Mouse (Mus musculus) lung, embryonic 16.5 days (tissue): Measurements from ENCODE around the gene Crebl2. TPM values are rescaled to one million over a fixed set of nuclear protein-coding genes. Genes with fewer than 3 reads are reported as not detected.

Experiments
- ATAC-seq: fragments of 200-750 bp; cut with Nextera tagmentation; 2 replicates; pipeline ENCODE4 v1.8.0; 2017; ENCODE audit warnings: low read depth, mild to moderate bottlenecking, moderate library complexity
- H3K27ac ChIP-seq: fragments of 300-500 bp; sonication (generic); 2 replicates; pipeline ENCODE4 v1.5.1; 2014; ENCODE audit warnings: mild to moderate bottlenecking, control low read depth, low read length
- H3K27me3 ChIP-seq: fragments of 300-500 bp; sonication (generic); 2 replicates; pipeline ENCODE4 v1.6.1; 2014; ENCODE audit warnings: low read depth, low read length, mixed read lengths; ENCODE audit not compliant: control insufficient read depth, insufficient read depth
- H3K36me3 ChIP-seq: fragments of 300-500 bp; sonication (generic); 2 replicates; pipeline ENCODE4 v1.6.1; 2014; ENCODE audit warnings: low read length; ENCODE audit not compliant: control insufficient read depth, insufficient read depth
- H3K4me1 ChIP-seq: fragments of 300-500 bp; sonication (generic); replicated peaks from 2 replicates; pipeline ENCODE4 v1.6.1; 2014; ENCODE audit warnings: low read length, mixed read lengths; ENCODE audit not compliant: control insufficient read depth, insufficient read depth
- H3K4me2 ChIP-seq: fragments of 300-500 bp; sonication (generic); 2 replicates; pipeline ENCODE4 v1.6.1; 2014; ENCODE audit warnings: low read depth, low read length, control low read depth
- H3K4me3 ChIP-seq: fragments of 300-500 bp; sonication (generic); 2 replicates; pipeline ENCODE4 v1.5.1; 2014; ENCODE audit warnings: mild to moderate bottlenecking, low read length, control low read depth
- H3K9ac ChIP-seq: fragments of 300-500 bp; sonication (generic); 2 replicates; pipeline ENCODE4 v1.6.1; 2014; ENCODE audit warnings: low read length, control low read depth
- H3K9me3 ChIP-seq: fragments of 300-500 bp; sonication (generic); 2 replicates; pipeline ENCODE4 v1.6.1; 2016; ENCODE audit warnings: low read length; ENCODE audit not compliant: control insufficient read depth
- WGBS: fragments of 180-500 bp; shearing (Covaris S2); extraction: QIAGEN DNeasy Blood & Tissue Kit; methylation state at CpG from one replicate; pipeline ENCODE4 v1.1.7; 2014; 5-methylcytosine and 5-hydroxymethylcytosine counted together
- polyA plus RNA-seq: library from polyadenylated mRNA; unstranded; fragments of >200 nt; fragmentation: Nextera tagmentation; extraction: Ambion mirVana; gene quantifications from 2 replicates; pipeline ENCODE4 v1.2.1, GENCODE M21; 2015

The Crebl2 gene
- polyA plus RNA-seq, 1 experiment from 2014 or later, result 3.0 TPM

DNA sequence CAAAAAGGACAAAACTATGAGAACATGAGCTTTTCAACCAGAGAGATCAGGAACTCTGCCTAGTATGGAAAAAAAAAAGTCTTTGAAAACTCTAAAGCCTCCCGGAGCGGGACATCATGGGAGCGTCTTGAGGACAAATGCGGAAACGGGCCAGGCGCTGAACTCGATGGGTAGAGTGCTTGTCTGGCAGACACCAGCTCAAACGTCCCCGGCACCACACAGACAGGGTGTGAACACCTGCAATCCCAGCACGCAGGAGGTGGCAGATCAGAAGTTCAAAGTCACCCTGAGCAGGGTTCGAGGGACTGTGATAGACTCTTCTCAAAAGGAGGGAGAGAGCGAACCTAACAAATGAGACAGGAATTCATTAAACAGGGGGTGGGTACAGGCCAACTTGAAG, 31.4 kb downstream of the Crebl2 start:
- Histone ChIP-seq H3K9ac (no peak overlapping the region), H3K27ac (no peak overlapping the region), H3K36me3 (no peaks in the 10 kb centered on the region), H3K27me3 (no peaks in the 10 kb centered on the region), H3K4me3 (no peak overlapping the region), H3K4me2 (no peak overlapping the region), H3K4me1 (peaks cover 16% of the 10 kb centered on the region), H3K9me3 (no peaks in the 10 kb centered on the region)
- WGBS, result 83% methylated on average over 12 of the region's 12 CpGs
- ATAC-seq, result no peak

- Histone ChIP-seq H3K27me3 (no peaks in the 10 kb centered on the region), H3K36me3 (no peaks in the 10 kb centered on the region), H3K27ac (no peak overlapping the region), H3K9me3 (no peaks in the 10 kb centered on the region), H3K4me1 (peaks cover 16% of the 10 kb centered on the region), H3K4me3 (peak overlapping the region; percentile 33), H3K4me2 (peak overlapping the region; percentile 53), H3K9ac (peak overlapping the region; percentile 17; the same call in 1 of the 2 replicates)
- 16% methylated on average over 13 of the region's 13 CpGs for WGBS
- peak; percentile 60 for ATAC-seq
Measured at GRCm38 (mm10) chr6:134862671-134863104, 32.7 kb downstream of the Crebl2 start.

GRCm38 (mm10) chr6:134863146-134863545, 33.2 kb downstream of the Crebl2 start:
- Histone ChIP-seq H3K4me1 (peaks cover 16% of the 10 kb centered on the region), H3K36me3 (no peaks in the 10 kb centered on the region), H3K9ac (no peak overlapping the region), H3K4me3 (peak overlapping the region; percentile 33), H3K4me2 (peak overlapping the region; percentile 53), H3K27me3 (no peaks in the 10 kb centered on the region), H3K27ac (no peak overlapping the region), H3K9me3 (no peaks in the 10 kb centered on the region)
- WGBS, result under 1% methylated on average over 19 of the region's 19 CpGs
- peak; percentile 79 for ATAC-seq

GRCm38 (mm10) chr6:134866113-134866512, 36.2 kb downstream of the Crebl2 start:
- Histone ChIP-seq H3K27ac (no peak overlapping the region), H3K4me1 (peaks cover 7% of the 10 kb centered on the region), H3K36me3 (peaks cover 10% of the 10 kb centered on the region), H3K4me2 (no peak overlapping the region), H3K4me3 (no peak overlapping the region), H3K9ac (no peak overlapping the region), H3K27me3 (no peaks in the 10 kb centered on the region), H3K9me3 (no peaks in the 10 kb centered on the region)
- WGBS, result 90% methylated on average over 7 of the region's 7 CpGs
- ATAC-seq, result no peak

DNA sequence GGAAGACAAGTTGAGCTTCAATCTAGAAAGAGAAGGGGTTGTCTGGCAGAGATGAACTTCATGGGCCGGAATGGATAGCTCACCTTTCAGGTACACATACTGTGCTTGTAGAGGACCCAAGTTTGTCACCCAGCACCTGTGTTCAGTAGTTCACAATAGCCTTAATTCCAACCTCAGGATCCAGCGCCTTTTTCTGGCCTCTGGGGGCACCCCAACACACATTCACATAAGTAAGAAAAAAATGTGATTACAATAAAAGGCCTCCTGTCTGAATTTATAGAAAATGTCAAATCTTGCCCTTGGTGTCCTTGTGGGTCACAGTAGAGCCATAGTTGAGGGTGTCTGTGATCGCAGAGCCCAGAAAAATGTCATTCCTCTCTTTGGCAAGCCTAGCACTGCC, 37.4 kb downstream of the Crebl2 start:
- Histone ChIP-seq H3K36me3 (peaks cover 10% of the 10 kb centered on the region), H3K4me1 (peaks cover 6% of the 10 kb centered on the region), H3K9ac (no peak overlapping the region), H3K27ac (no peak overlapping the region), H3K27me3 (no peaks in the 10 kb centered on the region), H3K4me3 (no peak overlapping the region), H3K9me3 (no peaks in the 10 kb centered on the region), H3K4me2 (no peak overlapping the region)
- WGBS, result 89% methylated on average over 3 of the region's 3 CpGs
- no peak for ATAC-seq

GRCm38 (mm10) chr6:134870209-134870742, 40.3 kb downstream of the Crebl2 start:
- Histone ChIP-seq H3K4me1 (no peaks in the 10 kb centered on the region), H3K36me3 (peaks cover 10% of the 10 kb centered on the region), H3K4me3 (no peak overlapping the region), H3K9ac (no peak overlapping the region), H3K27me3 (no peaks in the 10 kb centered on the region), H3K4me2 (no peak overlapping the region), H3K27ac (no peak overlapping the region), H3K9me3 (no peaks in the 10 kb centered on the region)
- WGBS, result 85% methylated on average over 12 of the region's 12 CpGs
- no peak for ATAC-seq

DNA sequence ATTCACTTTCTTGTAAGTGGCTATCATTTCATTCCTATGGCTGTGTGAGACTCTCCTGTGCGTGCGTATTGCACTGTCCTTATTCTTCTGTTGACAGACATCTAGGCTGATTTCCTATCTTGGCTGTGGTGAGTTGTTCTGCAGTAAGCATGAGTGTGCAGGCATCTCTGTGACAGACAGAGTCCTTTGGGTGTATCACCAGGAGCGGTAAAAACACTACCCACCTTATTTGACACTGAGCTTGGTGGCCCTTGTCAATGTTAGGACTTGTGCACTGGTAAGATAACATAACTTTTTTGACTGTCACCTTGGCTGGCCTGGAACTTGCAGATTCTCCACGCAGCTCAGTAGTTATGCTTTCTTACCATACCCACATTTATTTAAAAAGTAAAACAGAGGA, 40.9 kb downstream of the Crebl2 start:
- Histone ChIP-seq H3K27ac (no peak overlapping the region), H3K4me1 (no peaks in the 10 kb centered on the region), H3K9me3 (no peaks in the 10 kb centered on the region), H3K4me3 (no peak overlapping the region), H3K27me3 (no peaks in the 10 kb centered on the region), H3K4me2 (no peak overlapping the region), H3K9ac (no peak overlapping the region), H3K36me3 (peaks cover 10% of the 10 kb centered on the region)
- WGBS, result 84% methylated on average over 4 of the region's 4 CpGs
- no peak for ATAC-seq

DNA sequence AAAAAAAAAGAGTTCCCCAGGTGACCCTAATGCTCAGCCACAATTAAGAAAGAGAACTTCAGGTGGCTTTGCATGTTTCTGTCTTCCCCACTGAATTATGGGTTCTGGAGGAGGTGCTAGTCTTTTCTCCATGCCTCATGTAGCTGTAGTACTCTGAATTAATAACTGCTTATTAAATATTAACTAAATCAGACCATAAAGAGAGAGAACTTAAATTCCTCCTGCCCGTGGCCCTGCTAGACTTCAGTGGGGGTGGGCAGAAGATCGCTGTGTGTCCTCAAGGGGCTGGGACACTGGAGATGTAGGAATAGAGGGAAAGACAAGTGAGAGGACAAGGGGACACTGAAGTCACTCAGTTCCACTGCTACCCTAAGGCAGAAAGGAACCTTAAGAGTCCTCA, 42.3 kb downstream of the Crebl2 start:
- peaks cover 10% of the 10 kb centered on the region for H3K36me3 ChIP-seq
- H3K4me2 ChIP-seq, result no peak overlapping the region
- H3K9ac ChIP-seq, result no peak overlapping the region
- no peaks in the 10 kb centered on the region for H3K9me3 ChIP-seq
- H3K27me3 ChIP-seq, result no peaks in the 10 kb centered on the region
- H3K27ac ChIP-seq, result no peak overlapping the region
- H3K4me3 ChIP-seq, result no peak overlapping the region
- no peak for ATAC-seq
- no peaks in the 10 kb centered on the region for H3K4me1 ChIP-seq
- 61% methylated on average over 2 of the region's 2 CpGs for WGBS

GRCm38 (mm10) chr6:134873018-134873417, 43.1 kb downstream of the Crebl2 start:
- peaks cover 10% of the 10 kb centered on the region for H3K36me3 ChIP-seq
- 81% methylated on average over 2 of the region's 2 CpGs for WGBS
- H3K4me3 ChIP-seq, result no peak overlapping the region
- no peaks in the 10 kb centered on the region for H3K4me1 ChIP-seq
- H3K9ac ChIP-seq, result no peak overlapping the region
- no peaks in the 10 kb centered on the region for H3K9me3 ChIP-seq
- H3K4me2 ChIP-seq, result no peak overlapping the region
- no peak for ATAC-seq
- H3K27me3 ChIP-seq, result no peaks in the 10 kb centered on the region
- no peak overlapping the region for H3K27ac ChIP-seq

GRCm38 (mm10) chr6:134876795-134877194, 46.8 kb downstream of the Crebl2 start:
- ATAC-seq, result no peak
- Histone ChIP-seq H3K4me2 (no peak overlapping the region), H3K4me3 (no peak overlapping the region), H3K27me3 (no peaks in the 10 kb centered on the region), H3K36me3 (no peaks in the 10 kb centered on the region), H3K9ac (no peak overlapping the region), H3K9me3 (no peaks in the 10 kb centered on the region), H3K4me1 (no peaks in the 10 kb centered on the region), H3K27ac (no peak overlapping the region)
- 61% methylated on average over 6 of the region's 6 CpGs for WGBS
